8 mouse cellular contexts compared by ENCODE assay signal in the genomic region with DNA sequence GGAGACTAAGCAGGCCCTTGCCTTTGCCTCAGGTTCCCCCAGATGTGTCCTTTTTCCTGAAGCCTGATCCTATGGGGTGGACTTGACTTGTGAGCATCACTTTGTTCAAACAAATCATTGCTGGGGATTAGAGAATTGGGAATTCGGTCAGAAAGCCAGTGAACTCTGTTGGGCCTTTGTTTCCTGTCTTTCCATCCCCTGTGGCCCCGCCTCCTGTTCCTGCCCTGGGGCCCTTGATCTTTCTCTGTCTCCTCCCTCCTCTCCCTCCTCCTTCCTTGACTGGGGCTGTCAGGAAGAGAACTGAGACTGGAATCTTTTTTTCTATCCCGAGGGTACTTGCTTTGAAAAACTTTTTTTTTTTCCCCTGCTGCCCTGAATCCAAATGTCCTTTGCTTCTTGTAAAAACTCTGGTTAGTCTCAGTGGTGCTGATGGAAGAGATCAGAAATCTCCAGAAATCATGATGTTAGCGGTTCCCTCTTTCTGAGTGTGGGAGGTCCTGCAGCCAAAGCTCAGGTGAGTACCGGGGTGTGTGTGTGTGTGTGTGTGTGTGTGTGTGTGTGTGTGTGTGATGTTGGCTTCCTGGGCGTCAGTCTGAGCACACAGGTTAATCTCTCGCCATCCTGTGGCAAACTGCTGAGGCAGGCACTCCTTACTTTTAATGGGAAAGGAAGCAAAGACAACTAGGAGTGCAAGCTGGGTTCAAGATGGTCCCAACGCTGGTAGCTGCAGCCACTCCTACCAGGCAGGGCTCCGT.
DNase-seq lines count a peak whose midpoint lies in the region; ATAC-seq lines count a peak whose summit lies in the region.

No protein-coding gene starts in this region.

- no peaks in the 10 kb centered on the region for H3K27me3 ChIP-seq in hindbrain, embryonic 11.5 days (ENCODE audit: control insufficient read depth, insufficient read depth, low read length)

- H3K36me3 ChIP-seq in hindbrain, embryonic 11.5 days (ENCODE audit: control insufficient read depth, insufficient read depth, low read length): no peaks in the 10 kb centered on the region

- peak overlapping the region; percentile 11; the same call in 1 of the 2 replicates for H3K9ac ChIP-seq in hindbrain, embryonic 11.5 days (ENCODE audit: low read depth, low read length)

- peak; percentile 79 for DNase-seq in 3T3-L1 (ENCODE audit: low read depth, low spot score)
- peak; percentile 51 for DNase-seq in adrenal gland, postnatal 10 days
- DNase-seq in hindbrain, embryonic 11.5 days (ENCODE audit: low spot score): peak; percentile 72
- DNase-seq in lung, adult 18-20 months: peak; percentile 31 to 58
- no peak for DNase-seq in ovary, adult 18-20 months (ENCODE audit: low spot score)
- DNase-seq in layer of hippocampus, adult 8-10 months (ENCODE audit: low spot score in 2 of 2): no peak
- DNase-seq in cerebellum, adult 9-11 months: no peak
- no peak for DNase-seq in left cerebral cortex, postnatal 4 days

- H3K4me1 ChIP-seq in hindbrain, embryonic 11.5 days (replicated peaks; ENCODE audit: control insufficient read depth, insufficient read depth, low read length): no peaks in the 10 kb centered on the region; the same call in none of the 2 replicates

- no peaks in the 10 kb centered on the region for H3K9me3 ChIP-seq in hindbrain, embryonic 11.5 days (ENCODE audit: control insufficient read depth, low read length)

- no peak overlapping the region for H3K4me3 ChIP-seq in hindbrain, embryonic 11.5 days (ENCODE audit: low read depth, low read length)

- intact Hi-C loops in left cerebral cortex, postnatal 4 days (cut with DNase I): loop anchor here (10.0 kb wide), 1 partner anchor 113 kb away; no protein-coding TSS in a partner anchor

- H3K27ac ChIP-seq in hindbrain, embryonic 11.5 days (ENCODE audit: low read depth, low read length): no peak overlapping the region

- whole genome bisulfite sequencing in hindbrain, embryonic 11.5 days: 19% methylated on average over 9 of the region's 9 CpGs

- ATAC-seq in hindbrain, embryonic 11.5 days (ENCODE audit: low FRiP score): peak; percentile 66; the same call in 1 of the 2 replicates

- H3K4me2 ChIP-seq in hindbrain, embryonic 11.5 days (replicated peaks; ENCODE audit: low read depth, low read length): 0 out of 2 replicates have a peak overlapping the region, but pooled peaks have one; percentile 5

Comparison
In these comparisons a context has a peak if more than half of its experiments do, and no peak if none do; other contexts are left out.
1. DNase-seq: peak in 3T3-L1 (single experiment), adrenal gland, postnatal 10 days (single experiment), hindbrain, embryonic 11.5 days (single experiment) and lung, adult 18-20 months (2 of 2); none in ovary, adult 18-20 months (single experiment), layer of hippocampus, adult 8-10 months (0 of 2), cerebellum, adult 9-11 months (single experiment) and left cerebral cortex, postnatal 4 days (single experiment).